Mouse (Mus musculus): ENCODE measurements at regions not wholly inside any gene's neighbourhood (a gene's known extent, or its start where the extent isn't known, plus 50 kb on each side); places are given as distances from the start of the nearest gene placed in this dataset.
A peak's percentile ranks its signal among the peaks of the same experiment; 100 is the strongest.

GRCm38 (mm10) chr15:56077838-56078567, 1399.4 kb downstream of the Slc22a22 start:
- Histone ChIP-seq H3K27me3 (replicated peaks; ENCODE audit: control insufficient read depth, insufficient read depth, low read length) (no peaks in the 10 kb centered on the region), H3K4me2 (ENCODE audit: low read length) (peak overlapping the region; percentile 38), H3K4me3 (ENCODE audit: low read depth, low read length) (no peak overlapping the region), H3K9me3 (replicated peaks; ENCODE audit: control insufficient read depth, low read length) (no peaks in the 10 kb centered on the region), H3K36me3 (ENCODE audit: control insufficient read depth, insufficient read depth, low read length) (no peaks in the 10 kb centered on the region), H3K9ac (ENCODE audit: low read length) (no peak overlapping the region), H3K4me1 (ENCODE audit: control insufficient read depth, insufficient read depth, low read length) (peaks cover 4% of the 10 kb centered on the region; the same call in 1 of the 2 replicates), H3K27ac (ENCODE audit: low read depth, low read length) (no peak overlapping the region)
- DNase-seq (ENCODE audit: low spot score): peak; percentile 86
- peak; percentile 89 for ATAC-seq
- 18% methylated on average over 11 of the region's 11 CpGs for WGBS

DNA sequence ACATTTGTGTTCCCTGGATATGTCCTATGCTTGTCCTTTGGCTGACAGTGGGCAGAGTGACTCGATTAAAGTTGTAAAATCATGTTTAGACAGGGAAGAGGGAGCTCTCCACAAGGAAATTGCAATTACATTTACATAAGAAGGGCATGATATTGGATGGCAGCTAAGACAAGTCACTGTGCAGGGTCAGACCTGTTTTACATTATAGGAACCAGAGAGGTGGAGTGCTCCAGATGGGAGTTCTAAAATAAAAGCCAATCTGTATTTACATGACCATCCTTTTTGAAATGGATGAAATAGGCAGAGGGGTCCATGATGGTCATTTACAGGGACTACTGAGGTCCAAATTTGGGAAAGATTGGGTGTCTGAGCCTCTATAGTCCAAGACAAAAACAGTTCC, 1400.3 kb downstream of the Slc22a22 start:
- DNase-seq (ENCODE audit: low spot score): no peak
- Histone ChIP-seq H3K9me3 (replicated peaks; ENCODE audit: control insufficient read depth, low read length) (no peaks in the 10 kb centered on the region), H3K4me2 (ENCODE audit: low read length) (no peak overlapping the region), H3K9ac (ENCODE audit: low read length) (no peak overlapping the region), H3K36me3 (ENCODE audit: control insufficient read depth, insufficient read depth, low read length) (no peaks in the 10 kb centered on the region), H3K4me1 (ENCODE audit: control insufficient read depth, insufficient read depth, low read length) (peaks cover 4% of the 10 kb centered on the region; the same call in 1 of the 2 replicates), H3K4me3 (ENCODE audit: low read depth, low read length) (no peak overlapping the region), H3K27me3 (replicated peaks; ENCODE audit: control insufficient read depth, insufficient read depth, low read length) (no peaks in the 10 kb centered on the region), H3K27ac (ENCODE audit: low read depth, low read length) (no peak overlapping the region)
- ATAC-seq: no peak
- WGBS: 61% methylated on average over 1 of the region's 1 CpGs

DNA sequence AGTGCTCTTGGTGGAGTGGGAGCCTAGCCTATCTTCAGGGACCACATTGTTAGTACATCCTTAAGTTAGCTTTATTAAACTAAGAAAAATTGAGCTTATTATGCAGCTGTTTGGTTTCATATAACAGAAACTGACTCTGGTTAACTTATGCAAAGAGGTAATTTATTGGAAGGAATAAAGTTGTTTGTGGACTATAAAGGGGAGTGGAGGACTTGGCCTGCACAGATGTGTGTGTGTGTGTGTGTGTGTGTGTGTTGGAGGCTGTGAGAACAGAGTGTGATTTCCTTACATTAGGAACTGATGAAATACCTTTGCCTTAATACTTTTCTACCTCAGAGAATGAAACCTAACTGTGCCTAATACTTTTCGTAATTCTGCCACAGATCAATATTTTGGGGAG, 1400.7 kb downstream of the Slc22a22 start:
- Histone ChIP-seq H3K4me2 (ENCODE audit: low read length) (no peak overlapping the region), H3K4me1 (ENCODE audit: control insufficient read depth, insufficient read depth, low read length) (peaks cover 4% of the 10 kb centered on the region; the same call in 1 of the 2 replicates), H3K36me3 (ENCODE audit: control insufficient read depth, insufficient read depth, low read length) (no peaks in the 10 kb centered on the region), H3K4me3 (ENCODE audit: low read depth, low read length) (no peak overlapping the region), H3K9ac (ENCODE audit: low read length) (no peak overlapping the region), H3K27me3 (replicated peaks; ENCODE audit: control insufficient read depth, insufficient read depth, low read length) (no peaks in the 10 kb centered on the region), H3K9me3 (replicated peaks; ENCODE audit: control insufficient read depth, low read length) (no peaks in the 10 kb centered on the region), H3K27ac (ENCODE audit: low read depth, low read length) (no peak overlapping the region)
- no peak for DNase-seq (ENCODE audit: low spot score)
- ATAC-seq: no peak
- 97% methylated on average over 1 of the region's 1 CpGs for WGBS

DNA sequence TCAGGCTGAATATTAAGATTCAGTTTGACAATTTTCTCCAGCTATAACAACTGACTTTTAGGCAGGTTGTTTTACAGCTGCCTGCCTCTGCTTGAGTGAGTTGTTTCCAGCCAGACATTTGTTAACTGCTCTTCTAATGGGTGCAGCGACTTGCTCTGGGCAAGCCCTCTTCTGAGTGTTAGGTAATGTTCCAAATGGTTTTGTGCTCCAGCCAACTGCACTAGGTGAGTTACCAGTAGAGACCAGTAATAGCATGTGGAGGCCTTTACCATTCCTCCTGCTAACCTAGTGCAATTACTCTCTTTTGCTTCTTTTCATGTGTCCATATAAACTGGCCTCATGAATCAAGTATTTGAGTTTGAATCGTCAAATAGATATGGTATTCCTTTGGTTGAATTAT, 1407.9 kb downstream of the Slc22a22 start:
- H3K27me3 ChIP-seq (replicated peaks; ENCODE audit: control insufficient read depth, insufficient read depth, low read length): no peaks in the 10 kb centered on the region
- H3K4me1 ChIP-seq (ENCODE audit: control insufficient read depth, insufficient read depth, low read length): no peaks in the 10 kb centered on the region
- no peak overlapping the region for H3K4me3 ChIP-seq (ENCODE audit: low read depth, low read length)
- H3K36me3 ChIP-seq (ENCODE audit: control insufficient read depth, insufficient read depth, low read length): no peaks in the 10 kb centered on the region
- DNase-seq (ENCODE audit: low spot score): no peak
- H3K27ac ChIP-seq (ENCODE audit: low read depth, low read length): no peak overlapping the region
- 86% methylated on average over 2 of the region's 2 CpGs for WGBS
- no peak overlapping the region for H3K4me2 ChIP-seq (ENCODE audit: low read length)
- ATAC-seq: no peak
- H3K9me3 ChIP-seq (replicated peaks; ENCODE audit: control insufficient read depth, low read length): no peaks in the 10 kb centered on the region
- H3K9ac ChIP-seq (ENCODE audit: low read length): no peak overlapping the region

DNA sequence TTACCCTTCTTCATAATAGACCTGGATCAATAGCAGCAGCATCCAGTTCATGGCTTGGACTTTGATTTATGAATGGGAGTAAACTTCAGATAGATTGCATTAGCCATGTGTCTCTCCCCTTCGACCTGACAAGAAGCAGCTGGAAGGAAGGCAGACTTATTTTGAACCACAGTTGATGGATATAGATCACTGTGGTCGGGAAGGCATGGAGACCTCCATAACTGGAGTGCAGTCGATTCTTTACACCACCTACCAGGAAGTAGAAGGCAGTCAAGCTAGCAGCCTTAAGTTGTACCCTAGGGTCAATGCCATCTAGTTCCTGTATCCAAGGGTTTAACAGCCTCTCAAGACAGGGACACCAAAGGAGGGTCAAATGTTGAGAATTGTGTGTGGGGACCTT, 1410.2 kb downstream of the Slc22a22 start:
- whole genome bisulfite sequencing: 77% methylated on average over 3 of the region's 3 CpGs
- Histone ChIP-seq H3K4me2 (ENCODE audit: low read length) (no peak overlapping the region), H3K9ac (ENCODE audit: low read length) (no peak overlapping the region), H3K4me1 (ENCODE audit: control insufficient read depth, insufficient read depth, low read length) (no peaks in the 10 kb centered on the region), H3K4me3 (ENCODE audit: low read depth, low read length) (no peak overlapping the region), H3K27ac (ENCODE audit: low read depth, low read length) (no peak overlapping the region), H3K9me3 (replicated peaks; ENCODE audit: control insufficient read depth, low read length) (no peaks in the 10 kb centered on the region), H3K27me3 (replicated peaks; ENCODE audit: control insufficient read depth, insufficient read depth, low read length) (no peaks in the 10 kb centered on the region), H3K36me3 (ENCODE audit: control insufficient read depth, insufficient read depth, low read length) (no peaks in the 10 kb centered on the region)
- no peak for DNase-seq (ENCODE audit: low spot score)
- ATAC-seq: 0 out of 2 replicates have a peak, but pooled peaks have one; percentile 16

DNA sequence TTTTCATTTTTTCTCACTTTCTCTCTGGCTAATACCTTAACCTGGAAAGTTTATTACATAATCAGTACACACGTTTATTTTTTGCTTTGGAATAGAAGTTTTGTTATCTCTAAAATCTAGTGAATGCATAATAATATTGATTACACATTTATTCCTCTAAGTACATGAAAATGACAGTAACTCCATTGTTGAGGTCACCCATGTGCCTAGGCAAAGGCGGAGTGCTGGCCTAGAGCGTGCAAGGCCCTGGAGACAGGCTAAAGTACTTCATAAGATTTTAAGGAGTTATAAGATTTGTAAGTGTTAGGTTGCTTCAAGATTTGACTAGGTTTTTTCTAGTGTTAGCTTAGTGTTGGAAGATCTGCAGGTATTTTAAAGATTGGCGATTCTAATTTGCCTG, 1410.9 kb downstream of the Slc22a22 start:
- DNase-seq (ENCODE audit: low spot score) (no peak), ATAC-seq (no peak)
- no peak overlapping the region for H3K4me3 ChIP-seq (ENCODE audit: low read depth, low read length)
- no peak overlapping the region for H3K27ac ChIP-seq (ENCODE audit: low read depth, low read length)
- H3K9ac ChIP-seq (ENCODE audit: low read length): no peak overlapping the region
- WGBS: 80% methylated on average over 4 of the region's 4 CpGs
- no peaks in the 10 kb centered on the region for H3K36me3 ChIP-seq (ENCODE audit: control insufficient read depth, insufficient read depth, low read length)
- H3K9me3 ChIP-seq (replicated peaks; ENCODE audit: control insufficient read depth, low read length): no peaks in the 10 kb centered on the region
- H3K27me3 ChIP-seq (replicated peaks; ENCODE audit: control insufficient read depth, insufficient read depth, low read length): no peaks in the 10 kb centered on the region
- H3K4me2 ChIP-seq (ENCODE audit: low read length): no peak overlapping the region
- H3K4me1 ChIP-seq (ENCODE audit: control insufficient read depth, insufficient read depth, low read length): no peaks in the 10 kb centered on the region

DNA sequence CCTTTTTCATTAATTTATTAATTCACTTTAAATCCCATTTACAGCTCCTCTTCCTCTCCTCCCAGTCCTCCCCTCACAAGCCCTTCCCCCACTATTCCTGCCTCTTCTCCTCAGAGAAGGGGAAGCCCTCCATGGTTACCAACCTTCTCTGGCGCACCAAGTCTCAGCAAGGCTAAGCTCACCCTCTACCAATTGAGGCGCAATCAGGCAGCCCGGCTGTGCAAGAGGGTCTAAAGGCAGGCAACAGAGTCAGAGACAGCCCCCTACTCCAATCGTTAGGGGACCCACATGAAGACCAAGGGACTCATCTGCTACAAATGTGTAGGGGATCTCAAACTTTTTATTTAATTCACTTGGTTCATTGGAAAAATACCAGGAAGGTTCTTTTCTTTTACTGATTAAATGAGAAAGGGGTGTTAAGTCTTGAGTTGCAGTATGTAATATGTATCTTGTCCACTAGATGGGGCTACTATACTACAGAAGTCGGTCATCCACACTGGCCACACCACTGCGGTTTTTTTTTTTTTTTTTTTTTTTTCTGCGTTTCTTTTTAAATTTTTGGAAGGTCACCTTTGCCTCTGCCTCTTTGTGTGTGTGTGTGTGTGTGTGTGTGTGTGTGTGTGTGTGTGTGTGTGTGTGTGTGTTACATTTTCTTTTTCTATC, 1411.4 kb downstream of the Slc22a22 start:
- peak; percentile 76 for ATAC-seq

DNA sequence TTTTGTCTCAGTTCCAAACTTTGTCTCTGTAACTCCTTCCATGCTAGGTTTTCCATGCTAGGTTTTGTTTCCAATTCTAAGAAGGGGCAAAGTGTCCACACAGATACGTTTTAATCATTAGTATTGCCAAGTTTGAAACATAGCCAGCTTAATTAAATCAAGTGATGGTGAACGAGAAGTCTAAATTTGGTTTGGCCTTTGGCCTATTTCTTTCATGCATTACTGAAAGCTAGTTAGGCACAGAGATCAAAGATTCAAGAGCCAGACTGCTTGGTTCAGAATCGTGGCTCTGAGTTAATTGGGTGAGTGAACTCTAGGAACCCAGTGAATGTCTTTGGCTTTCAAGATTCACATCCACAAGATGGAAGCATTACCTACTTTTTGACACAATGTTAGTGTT, 1414.8 kb downstream of the Slc22a22 start:
- H3K36me3 ChIP-seq (ENCODE audit: control insufficient read depth, insufficient read depth, low read length): no peaks in the 10 kb centered on the region
- 43% methylated on average over 3 of the region's 3 CpGs for WGBS

More for the DNA sequence above, 1411.4 kb downstream of the Slc22a22 start:
- Histone ChIP-seq H3K27me3 (replicated peaks; ENCODE audit: control insufficient read depth, insufficient read depth, low read length) (no peaks in the 10 kb centered on the region), H3K36me3 (ENCODE audit: control insufficient read depth, insufficient read depth, low read length) (no peaks in the 10 kb centered on the region), H3K9ac (ENCODE audit: low read length) (no peak overlapping the region), H3K27ac (ENCODE audit: low read depth, low read length) (no peak overlapping the region), H3K9me3 (replicated peaks; ENCODE audit: control insufficient read depth, low read length) (no peaks in the 10 kb centered on the region), H3K4me1 (ENCODE audit: control insufficient read depth, insufficient read depth, low read length) (no peaks in the 10 kb centered on the region), H3K4me3 (ENCODE audit: low read depth, low read length) (no peak overlapping the region), H3K4me2 (ENCODE audit: low read length) (no peak overlapping the region)
- peak; percentile 80 for DNase-seq (ENCODE audit: low spot score)
- 35% methylated on average over 7 of the region's 7 CpGs for WGBS

GRCm38 (mm10) chr15:56061326-56061725, 1416.1 kb downstream of the Slc22a22 start:
- no peak for DNase-seq (ENCODE audit: low spot score)
- no peak for ATAC-seq

More for the DNA sequence above, 1414.8 kb downstream of the Slc22a22 start:
- Histone ChIP-seq H3K4me1 (ENCODE audit: control insufficient read depth, insufficient read depth, low read length) (no peaks in the 10 kb centered on the region), H3K4me3 (ENCODE audit: low read depth, low read length) (no peak overlapping the region), H3K9ac (ENCODE audit: low read length) (no peak overlapping the region), H3K4me2 (ENCODE audit: low read length) (no peak overlapping the region), H3K27me3 (replicated peaks; ENCODE audit: control insufficient read depth, insufficient read depth, low read length) (no peaks in the 10 kb centered on the region), H3K9me3 (replicated peaks; ENCODE audit: control insufficient read depth, low read length) (no peaks in the 10 kb centered on the region), H3K27ac (ENCODE audit: low read depth, low read length) (no peak overlapping the region)
- no peak for DNase-seq (ENCODE audit: low spot score)
- ATAC-seq: no peak

More at GRCm38 (mm10) chr15:56061326-56061725, 1416.1 kb downstream of the Slc22a22 start:
- H3K9ac ChIP-seq (ENCODE audit: low read length): no peak overlapping the region
- no peak overlapping the region for H3K4me2 ChIP-seq (ENCODE audit: low read length)
- no peaks in the 10 kb centered on the region for H3K4me1 ChIP-seq (ENCODE audit: control insufficient read depth, insufficient read depth, low read length)
- no peaks in the 10 kb centered on the region for H3K36me3 ChIP-seq (ENCODE audit: control insufficient read depth, insufficient read depth, low read length)
- H3K27ac ChIP-seq (ENCODE audit: low read depth, low read length): no peak overlapping the region
- 64% methylated on average over 4 of the region's 4 CpGs for WGBS
- no peaks in the 10 kb centered on the region for H3K27me3 ChIP-seq (replicated peaks; ENCODE audit: control insufficient read depth, insufficient read depth, low read length)
- H3K9me3 ChIP-seq (replicated peaks; ENCODE audit: control insufficient read depth, low read length): no peaks in the 10 kb centered on the region
- H3K4me3 ChIP-seq (ENCODE audit: low read depth, low read length): no peak overlapping the region
